Mouse (Mus musculus) lung, postnatal 10 days (tissue): ENCODE results near the gene Prkcz.
A peak's percentile ranks its signal among the peaks of the same experiment; 100 is the strongest.
"Not testable (repeated sequence)": the region's sequence is repeated elsewhere in the genome, so short reads cannot be mapped to it uniquely, and the experiment has no call there.

ENCODE experiments used
- DNase-seq: peaks from one replicate; pipeline ENCODE4 v3.0.0; 2021

The Prkcz gene

GRCm38 (mm10) chr4:155357601-155358000 lies 3.6 kb downstream of the Prkcz start:
- DNase-seq = no peak

GRCm38 (mm10) chr4:155356354-155356753 lies 4.8 kb downstream of the Prkcz start:
- no peak for DNase-seq

DNA sequence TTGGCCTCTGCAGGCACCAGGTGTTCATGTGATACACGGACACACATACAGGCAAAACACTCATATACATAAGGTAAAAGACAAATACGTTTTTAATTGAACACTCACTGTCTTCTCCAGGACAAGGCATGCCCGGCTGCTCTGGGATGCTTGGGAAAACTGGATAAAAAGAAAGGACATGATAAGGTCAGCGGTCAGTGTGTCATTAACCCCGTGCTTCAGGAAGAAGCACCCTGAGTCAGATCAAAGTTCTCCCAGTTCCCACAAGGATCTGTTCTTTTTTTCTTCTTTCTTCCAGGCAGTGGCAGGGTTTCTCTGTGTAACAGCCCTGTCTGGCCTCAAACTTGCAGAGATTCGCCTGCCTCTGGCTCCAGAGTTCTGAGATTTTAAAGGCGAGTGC lies 6.6 kb downstream of the Prkcz start:
- no peak for DNase-seq

GRCm38 (mm10) chr4:155354035-155354434 lies 7.1 kb downstream of the Prkcz start:
- DNase-seq = no peak

DNA sequence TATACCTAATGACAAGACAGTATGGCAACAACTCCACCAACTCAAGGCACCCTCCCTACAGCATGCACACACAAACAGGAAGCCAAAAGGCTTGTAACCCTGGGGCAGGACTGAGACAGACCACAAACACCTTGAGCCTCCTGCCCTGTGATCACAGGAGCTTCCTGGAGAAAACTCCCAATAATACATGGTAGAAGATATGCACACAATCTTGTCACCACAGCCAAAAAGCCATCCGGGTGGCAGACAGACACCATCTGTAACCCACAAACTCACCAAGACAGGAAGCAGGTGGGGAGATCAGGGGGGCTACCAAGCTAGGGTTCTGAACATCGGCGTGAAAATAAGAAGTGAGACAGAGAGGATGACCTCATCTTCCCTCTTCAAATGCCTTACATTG lies 8.6 kb downstream of the Prkcz start:
- no peak for DNase-seq

GRCm38 (mm10) chr4:155346350-155346749 lies 14.8 kb downstream of the Prkcz start:
- no peak for DNase-seq

GRCm38 (mm10) chr4:155345608-155345953 lies 15.6 kb downstream of the Prkcz start:
- DNase-seq = peak; percentile 63

DNA sequence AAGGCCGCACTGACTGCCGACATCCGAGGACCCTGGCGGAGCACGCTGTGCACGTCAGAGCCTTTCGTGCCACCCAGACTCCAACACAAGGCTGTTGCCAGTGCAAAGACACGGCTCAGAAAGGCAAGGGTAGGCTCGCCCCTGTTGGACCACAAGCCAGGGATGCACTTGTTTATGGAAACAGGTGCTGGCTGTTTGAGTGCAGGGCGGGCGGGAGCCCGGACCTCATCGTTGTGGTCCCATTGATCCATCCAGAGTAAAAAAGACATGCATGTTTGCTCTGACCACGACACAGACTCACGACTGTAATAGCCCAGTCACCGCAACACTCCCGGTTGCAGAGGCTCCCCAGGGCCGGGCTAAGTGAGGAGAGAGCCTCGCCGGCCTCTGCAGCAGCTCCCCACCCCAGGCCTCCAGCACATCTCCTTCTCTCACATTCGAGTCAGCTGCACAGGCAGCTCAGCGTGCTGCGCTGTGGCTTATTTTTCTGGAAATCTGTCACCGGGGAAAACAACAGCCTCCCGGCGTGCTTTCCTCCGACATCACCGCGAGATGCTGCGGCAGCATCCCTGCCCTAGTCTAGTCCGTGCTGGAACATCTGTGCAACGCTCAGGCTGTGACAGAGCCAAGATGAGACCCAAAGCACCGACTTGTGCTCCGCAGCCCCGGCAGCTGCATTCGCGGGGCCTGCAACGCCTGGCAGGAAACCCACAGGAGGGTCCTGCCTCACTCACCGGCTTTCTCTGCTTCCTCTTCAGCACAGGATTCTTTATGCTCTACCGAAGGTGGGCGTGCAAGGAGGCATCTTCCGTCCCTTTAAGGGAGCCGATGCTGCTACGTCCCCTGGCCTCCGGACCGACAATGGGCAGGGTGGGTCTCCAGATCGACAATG lies 16.2 kb downstream of the Prkcz start:
- DNase-seq = no peak

GRCm38 (mm10) chr4:155344299-155344600 lies 16.9 kb downstream of the Prkcz start:
- DNase-seq = no peak

GRCm38 (mm10) chr4:155343415-155344298 lies 17.5 kb downstream of the Prkcz start:
- DNase-seq = no peak

DNA sequence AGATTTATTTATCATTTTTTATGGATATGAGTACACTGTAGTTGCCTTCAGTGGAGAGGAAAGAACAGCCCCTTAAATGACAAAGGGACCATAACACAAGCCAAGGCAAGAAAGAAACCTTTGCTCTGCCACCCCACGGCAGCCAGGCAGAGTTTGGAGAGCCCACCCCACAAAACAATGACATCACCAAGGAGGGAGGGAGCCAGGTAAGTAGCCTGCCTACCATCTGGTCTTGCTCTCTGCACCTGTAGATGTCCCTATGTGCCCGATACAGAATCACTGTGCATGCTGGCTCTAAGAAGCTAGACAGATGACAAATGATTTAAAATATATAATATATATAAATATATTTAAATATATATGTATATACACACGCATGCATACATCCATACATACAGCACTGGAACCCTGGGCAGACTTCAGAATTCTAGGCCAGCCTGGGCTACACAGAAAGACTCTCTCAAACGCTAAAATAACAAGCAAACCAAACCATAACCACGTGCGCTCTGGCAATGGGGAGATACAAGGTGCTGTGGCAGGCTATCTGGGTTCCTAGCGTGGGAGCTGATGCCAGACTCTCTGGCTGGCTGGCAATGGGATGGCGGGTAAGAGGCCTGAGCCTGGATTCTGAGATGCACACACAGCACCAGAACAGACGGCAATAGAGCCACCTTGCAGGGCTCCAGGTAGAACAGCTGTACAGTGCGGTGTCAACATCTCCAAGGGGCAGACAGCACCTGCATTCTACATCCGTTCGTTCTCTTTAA lies 24.7 kb downstream of the Prkcz start:
- no peak for DNase-seq

DNA sequence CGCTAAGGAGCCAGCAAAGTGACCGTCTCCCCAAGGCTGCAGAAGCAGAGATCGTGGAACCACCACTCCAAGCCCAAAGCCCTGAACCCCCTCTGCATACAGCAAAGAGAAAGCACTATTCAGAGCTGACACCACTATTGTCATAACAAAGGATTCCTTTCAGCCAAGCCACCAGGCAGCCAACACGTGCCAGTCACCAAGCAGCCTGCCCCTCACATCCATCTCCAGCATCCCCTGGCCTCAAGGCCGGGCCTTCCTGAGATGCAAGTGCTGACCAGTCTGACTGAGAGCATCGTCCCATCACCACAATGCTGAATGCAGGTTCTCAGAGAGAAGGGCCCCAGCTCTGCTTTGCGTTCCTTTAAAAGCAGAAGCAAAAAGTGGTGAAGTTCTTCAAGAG lies 28.9 kb downstream of the Prkcz start:
- DNase-seq = no peak

- not testable (repeated sequence) for DNase-seq
These were observed 32.8 kb downstream of the Prkcz start for GRCm38 (mm10) chr4:155328385-155328784.

DNA sequence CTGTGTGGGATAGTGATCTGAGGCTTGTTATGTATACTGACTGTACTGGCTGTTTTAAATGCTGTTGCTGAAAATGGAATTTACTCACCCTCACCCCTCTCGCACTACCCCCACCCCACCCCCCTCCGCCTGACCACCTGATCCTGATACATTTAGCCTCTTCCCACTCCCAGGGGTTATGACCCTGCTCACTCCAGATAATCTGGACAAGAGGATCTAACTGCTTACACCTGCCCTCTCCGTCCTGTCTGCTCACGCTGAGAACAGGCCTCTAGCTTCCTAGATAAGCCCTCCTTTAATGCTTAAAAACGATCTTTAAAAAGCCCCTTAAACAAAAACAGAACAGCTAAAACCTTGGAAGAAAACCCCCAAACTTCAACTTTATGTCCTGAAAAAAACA lies 35.4 kb downstream of the Prkcz start:
- no peak for DNase-seq

DNA sequence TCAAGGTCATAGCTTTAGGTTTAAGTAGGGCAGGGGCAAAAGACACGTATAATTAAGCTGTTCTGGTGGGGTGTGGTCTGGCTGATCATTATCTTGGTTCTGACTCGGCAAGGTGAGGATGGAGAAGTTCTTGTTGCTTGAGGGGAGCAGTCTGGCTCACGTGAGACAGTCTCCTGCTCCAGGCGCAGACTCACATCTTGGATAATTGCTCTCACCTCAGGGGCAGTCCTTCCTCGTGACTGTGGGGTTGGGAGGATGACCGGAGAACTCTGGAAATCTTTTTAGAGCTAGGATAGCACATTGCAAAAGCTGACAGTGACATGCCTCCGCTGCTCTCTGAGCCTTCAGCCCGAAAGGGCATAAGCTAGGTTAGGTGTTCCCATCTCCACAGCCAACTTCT lies 36.6 kb downstream of the Prkcz start:
- DNase-seq = no peak

GRCm38 (mm10) chr4:155323081-155323795 lies 37.9 kb downstream of the Prkcz start:
- DNase-seq = no peak

- peak; percentile 63 for DNase-seq
These were observed 40.6 kb downstream of the Prkcz start for GRCm38 (mm10) chr4:155320281-155321244.

DNA sequence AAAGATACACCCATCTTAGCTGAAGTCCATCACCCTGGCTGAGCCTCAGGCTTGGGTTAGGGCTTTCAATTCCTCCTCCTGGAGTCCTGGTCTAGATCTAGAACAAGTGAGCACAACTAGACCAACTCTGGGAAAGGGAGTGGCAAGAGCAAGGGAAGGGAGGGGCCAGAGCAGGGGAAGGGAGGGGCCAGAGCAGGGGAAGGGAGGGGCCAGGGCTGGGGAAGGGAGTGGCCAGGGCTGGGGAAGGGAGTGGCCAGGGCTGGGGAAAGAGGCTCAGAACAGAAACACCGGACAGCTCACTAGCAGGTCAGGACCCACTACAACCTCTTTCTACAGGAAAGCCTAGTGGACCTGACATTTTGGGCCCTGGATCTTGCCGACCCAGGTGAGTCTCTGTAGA lies 42.9 kb downstream of the Prkcz start:
- peak; percentile 12 for DNase-seq

GRCm38 (mm10) chr4:155315031-155315430 lies 46.1 kb downstream of the Prkcz start:
- DNase-seq = no peak

DNA sequence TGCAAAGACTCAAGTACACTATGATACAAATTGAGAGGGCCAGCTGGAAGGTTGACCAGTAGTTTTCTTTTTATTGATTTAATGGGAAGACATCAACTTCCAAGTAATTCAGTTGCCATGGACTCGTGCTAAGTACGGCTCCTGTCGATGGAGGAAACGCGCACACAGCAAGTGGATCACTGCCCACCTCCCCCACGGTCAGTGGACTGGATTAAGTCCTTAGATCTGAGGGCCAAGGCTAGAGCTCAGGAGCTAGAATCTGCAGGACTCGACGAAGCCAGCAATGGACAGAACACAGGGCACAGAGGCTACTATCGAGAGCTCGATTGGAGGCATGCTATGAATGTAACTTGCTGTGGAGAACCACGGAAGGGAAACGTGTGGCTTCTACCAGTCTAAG lies 52.5 kb downstream of the Prkcz start:
- DNase-seq = no peak

- peak; percentile 91 for DNase-seq
These were observed 53.1 kb downstream of the Prkcz start for GRCm38 (mm10) chr4:155308068-155308467.
